Mouse (Mus musculus): ENCODE data around the gene Etnk1. TPM values are rescaled to one million over a fixed set of nuclear protein-coding genes. Genes with fewer than 3 reads are reported as not detected.

Etnk1 gene
- polyA plus RNA-seq, 1 experiment from 2014 or later: 17.5 TPM

DNA sequence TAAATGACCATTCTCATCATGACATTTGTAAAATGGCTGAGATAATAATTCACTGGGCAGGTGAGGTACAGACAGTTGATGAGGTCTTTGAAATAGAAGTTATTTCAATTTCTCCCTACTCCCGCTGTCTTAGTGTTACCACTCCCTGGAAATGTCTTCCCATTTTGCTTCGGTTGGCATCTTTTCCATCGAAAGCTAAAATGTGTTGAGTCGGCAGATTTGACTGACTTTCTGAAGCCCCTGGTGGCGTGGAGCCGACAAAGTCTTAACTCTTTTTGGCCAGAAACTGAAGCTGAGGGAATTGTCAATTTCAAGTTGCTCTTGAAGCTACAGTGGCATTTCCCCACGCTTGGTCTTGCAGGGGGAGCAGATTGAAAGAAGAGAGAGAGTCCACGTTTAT lies 67.8 kb downstream of the Etnk1 start:
- 68% methylated on average over 8 of the region's 8 CpGs for WGBS (ENCODE audit: insufficient replicate concordance)
- Histone ChIP-seq H3K9ac (no peak overlapping the region), H3K4me1 (no peaks in the 10 kb centered on the region), H3K36me3 (no peaks in the 10 kb centered on the region), H3K9me3 (replicated peaks) (no peaks in the 10 kb centered on the region), H3K27me3 (replicated peaks) (no peaks in the 10 kb centered on the region), H3K4me2 (no peak overlapping the region), H3K4me3 (no peak overlapping the region), H3K27ac (no peak overlapping the region)
- no peak for ATAC-seq

DNA sequence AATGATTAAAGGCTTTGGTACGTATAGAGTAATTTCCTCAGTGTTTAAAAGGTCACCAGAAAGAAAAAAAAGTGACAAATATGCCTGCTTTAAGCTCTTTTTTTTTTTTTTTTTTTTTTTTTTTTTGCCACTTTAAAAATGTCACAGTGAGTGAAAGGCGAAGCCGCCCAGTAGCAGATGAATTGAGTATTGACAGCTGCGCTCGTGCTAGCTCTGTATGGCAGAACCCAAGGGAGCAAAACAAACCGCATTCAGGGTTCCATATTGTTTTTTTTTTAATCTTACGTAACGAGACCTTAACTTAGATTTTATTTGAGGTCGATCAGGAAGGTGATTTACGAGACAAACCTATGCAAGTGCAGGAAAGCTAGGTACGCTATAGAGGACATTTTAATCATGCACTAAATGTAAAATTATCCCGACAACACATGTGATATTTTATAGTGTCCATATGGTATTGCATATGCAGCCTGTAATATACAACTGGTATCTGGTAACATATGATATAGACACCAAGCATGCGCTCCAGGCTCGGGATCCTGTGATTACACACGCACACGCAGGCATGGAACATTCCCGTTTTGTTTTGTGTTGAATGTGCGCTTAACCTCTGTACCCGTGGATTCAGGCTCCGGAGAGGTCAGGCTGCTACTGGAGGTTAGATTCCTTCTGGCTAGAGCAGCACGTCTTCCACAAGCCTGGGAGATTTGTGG lies 72.5 kb downstream of the Etnk1 start:
- Histone ChIP-seq H3K27ac (no peak overlapping the region), H3K4me2 (no peak overlapping the region), H3K9ac (no peak overlapping the region), H3K27me3 (replicated peaks) (no peaks in the 10 kb centered on the region), H3K4me1 (no peaks in the 10 kb centered on the region), H3K36me3 (no peaks in the 10 kb centered on the region), H3K9me3 (replicated peaks) (no peaks in the 10 kb centered on the region), H3K4me3 (no peak overlapping the region)
- 84% methylated on average over 21 of the region's 21 CpGs for WGBS (ENCODE audit: insufficient replicate concordance)
- no peak for ATAC-seq

DNA sequence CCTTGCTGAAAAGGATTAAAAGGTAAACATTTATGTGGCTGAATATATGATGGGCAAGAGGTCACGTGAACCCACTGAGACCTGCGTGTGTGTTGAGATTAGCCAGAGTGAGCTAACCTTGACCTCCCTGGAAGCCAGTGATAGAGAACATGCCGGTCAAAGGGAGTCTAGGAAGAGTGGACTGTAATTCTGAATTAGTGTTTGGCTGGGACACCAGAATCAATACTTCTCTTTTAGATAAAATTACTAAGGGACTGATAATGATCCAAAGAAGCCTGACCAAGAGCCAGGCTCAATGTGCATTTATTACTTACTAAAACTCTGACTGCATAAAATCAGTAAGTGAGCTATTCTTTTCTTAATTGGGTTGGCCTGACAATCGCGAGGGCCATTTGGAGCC lies 76.2 kb downstream of the Etnk1 start:
- no peak overlapping the region for H3K4me2 ChIP-seq
- H3K27me3 ChIP-seq (replicated peaks): no peaks in the 10 kb centered on the region
- H3K9ac ChIP-seq: no peak overlapping the region
- no peak overlapping the region for H3K4me3 ChIP-seq
- no peak overlapping the region for H3K27ac ChIP-seq
- no peaks in the 10 kb centered on the region for H3K4me1 ChIP-seq
- H3K9me3 ChIP-seq (replicated peaks): no peaks in the 10 kb centered on the region
- 71% methylated on average over 5 of the region's 5 CpGs for WGBS (ENCODE audit: insufficient replicate concordance)
- no peak for ATAC-seq
- no peaks in the 10 kb centered on the region for H3K36me3 ChIP-seq

DNA sequence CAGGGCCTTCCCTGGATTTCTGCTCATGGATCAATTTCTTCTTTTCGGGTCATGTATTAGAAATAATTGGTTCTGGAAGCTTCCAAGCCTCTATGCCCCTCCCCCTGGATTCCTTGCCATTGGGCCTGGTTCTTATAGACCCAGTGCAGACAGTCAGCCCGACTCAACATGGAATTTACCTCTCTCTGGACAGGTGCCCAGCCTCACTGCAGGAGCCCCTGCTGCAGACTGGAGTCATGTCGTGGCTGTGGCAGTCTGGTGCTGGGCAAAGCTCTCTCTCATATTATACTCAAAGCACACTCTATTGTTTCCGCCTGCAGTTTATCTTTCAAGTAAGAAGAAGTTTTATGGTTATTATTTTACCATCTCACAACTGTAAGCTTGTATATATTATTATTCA lies 90.9 kb downstream of the Etnk1 start:
- Histone ChIP-seq H3K27ac (no peak overlapping the region), H3K36me3 (no peaks in the 10 kb centered on the region), H3K4me3 (no peak overlapping the region), H3K4me1 (no peaks in the 10 kb centered on the region), H3K4me2 (no peak overlapping the region), H3K27me3 (replicated peaks) (0 out of 2 replicates have a peak, but pooled peaks cover 3% of the 10 kb centered on the region), H3K9ac (no peak overlapping the region), H3K9me3 (replicated peaks) (no peaks in the 10 kb centered on the region)
- whole genome bisulfite sequencing (ENCODE audit: insufficient replicate concordance): 61% methylated on average over 4 of the region's 4 CpGs
- ATAC-seq: no peak

DNA sequence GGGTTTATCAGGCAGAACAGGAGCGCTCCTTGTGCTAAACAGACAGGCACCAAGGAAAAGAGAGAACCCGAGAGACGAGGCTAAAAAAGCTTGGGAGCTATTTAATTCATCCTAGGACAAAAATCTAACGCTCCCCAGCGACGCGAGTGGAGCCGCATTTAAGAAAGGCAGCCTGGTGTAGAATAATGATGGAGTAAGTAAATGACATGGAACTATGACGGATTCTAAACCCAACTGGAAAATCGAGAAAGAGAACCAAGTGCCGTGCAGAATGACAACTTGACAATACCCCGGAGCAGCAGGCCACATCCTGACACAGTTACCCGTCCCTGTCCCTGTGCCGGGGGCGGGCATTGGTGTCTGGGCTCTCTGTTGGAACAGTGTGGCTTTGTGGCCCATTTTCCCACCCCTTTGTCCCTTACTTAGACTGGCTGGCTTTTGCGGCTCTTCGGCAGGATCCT lies 92.2 kb downstream of the Etnk1 start:
- Histone ChIP-seq H3K9me3 (replicated peaks) (no peaks in the 10 kb centered on the region), H3K4me2 (no peak overlapping the region), H3K9ac (no peak overlapping the region), H3K4me1 (no peaks in the 10 kb centered on the region), H3K27me3 (replicated peaks) (0 out of 2 replicates have a peak, but pooled peaks cover 3% of the 10 kb centered on the region), H3K4me3 (no peak overlapping the region), H3K27ac (no peak overlapping the region), H3K36me3 (no peaks in the 10 kb centered on the region)
- ATAC-seq: no peak
- WGBS (ENCODE audit: insufficient replicate concordance): 71% methylated on average over 17 of the region's 17 CpGs

DNA sequence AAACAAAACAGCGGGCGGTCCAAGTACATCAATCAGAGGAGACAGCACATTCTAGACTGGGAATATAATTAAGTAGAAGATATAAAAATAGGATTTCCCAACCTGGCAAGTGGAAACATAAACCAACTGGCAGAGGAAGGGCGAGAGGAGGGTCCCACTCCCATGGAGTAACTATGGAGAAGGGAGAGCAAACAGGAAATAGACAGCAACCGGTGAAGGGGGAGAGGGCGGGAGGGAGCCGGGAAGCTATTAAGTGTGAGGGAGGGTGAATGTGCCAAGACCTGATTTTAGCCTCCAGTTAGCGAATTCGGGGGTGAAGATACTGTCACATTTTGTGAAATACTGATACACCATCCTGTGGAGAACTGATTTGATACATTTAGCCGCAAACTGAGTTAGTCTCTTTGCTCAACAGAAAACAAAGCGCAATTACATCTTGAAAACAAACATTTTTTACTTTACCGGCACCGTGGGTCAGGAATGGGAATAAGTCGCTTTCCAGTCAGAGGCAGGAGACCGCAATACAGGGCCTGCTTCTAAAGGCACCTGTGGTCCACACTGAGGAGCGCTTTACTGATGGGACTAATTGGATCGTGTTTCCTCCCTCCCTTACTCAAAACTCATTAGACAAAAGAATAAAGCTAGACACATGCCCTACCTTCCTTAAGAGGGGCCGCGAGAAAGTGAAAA lies 93.0 kb downstream of the Etnk1 start:
- Histone ChIP-seq H3K36me3 (no peaks in the 10 kb centered on the region), H3K4me1 (no peaks in the 10 kb centered on the region), H3K4me3 (no peak overlapping the region), H3K4me2 (no peak overlapping the region), H3K9ac (no peak overlapping the region), H3K9me3 (replicated peaks) (no peaks in the 10 kb centered on the region), H3K27me3 (replicated peaks) (0 out of 2 replicates have a peak, but pooled peaks cover 3% of the 10 kb centered on the region), H3K27ac (no peak overlapping the region)
- no peak for ATAC-seq
- WGBS (ENCODE audit: insufficient replicate concordance): 64% methylated on average over 18 of the region's 18 CpGs

DNA sequence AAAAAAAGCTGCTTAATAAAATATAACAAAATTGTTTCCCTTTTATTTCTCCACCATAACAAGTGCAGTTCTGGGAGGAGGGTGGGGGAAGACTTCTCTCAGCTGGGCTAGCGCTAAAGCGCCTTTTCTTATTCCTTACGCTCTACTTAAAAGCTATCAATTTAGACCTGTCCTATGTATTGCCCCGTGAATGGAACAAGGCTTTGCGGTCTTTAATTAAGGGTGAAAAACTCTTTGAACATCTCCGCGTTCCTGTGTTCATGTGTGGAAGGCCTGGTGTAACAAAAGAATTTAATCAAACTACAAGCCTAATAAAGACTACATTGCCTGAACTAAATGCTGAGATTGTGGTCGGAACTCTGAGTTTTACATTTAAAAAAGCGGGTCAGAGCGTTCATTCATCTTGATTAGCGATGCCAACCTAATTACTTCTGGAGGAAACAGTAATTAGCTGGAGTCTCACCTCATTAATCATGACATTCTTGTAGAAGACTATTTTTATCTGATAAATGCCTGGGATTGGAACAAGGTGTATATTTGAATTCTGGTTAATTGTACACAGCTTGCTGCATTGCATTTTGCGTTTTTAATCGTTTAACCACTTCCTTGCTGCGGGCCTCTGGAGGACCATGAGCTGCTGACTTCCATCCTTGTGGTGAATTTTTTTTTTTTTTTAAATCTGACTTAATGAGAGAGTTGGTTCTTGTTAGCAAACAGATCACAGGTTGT lies 93.7 kb downstream of the Etnk1 start:
- 0 out of 2 replicates have a peak, but pooled peaks cover 3% of the 10 kb centered on the region for H3K27me3 ChIP-seq (replicated peaks)
- H3K4me1 ChIP-seq: no peaks in the 10 kb centered on the region
- no peaks in the 10 kb centered on the region for H3K36me3 ChIP-seq
- no peak overlapping the region for H3K4me2 ChIP-seq
- ATAC-seq: no peak
- 77% methylated on average over 14 of the region's 14 CpGs for WGBS (ENCODE audit: insufficient replicate concordance)
- H3K4me3 ChIP-seq: no peak overlapping the region
- no peak overlapping the region for H3K9ac ChIP-seq
- H3K9me3 ChIP-seq (replicated peaks): no peaks in the 10 kb centered on the region
- H3K27ac ChIP-seq: no peak overlapping the region

DNA sequence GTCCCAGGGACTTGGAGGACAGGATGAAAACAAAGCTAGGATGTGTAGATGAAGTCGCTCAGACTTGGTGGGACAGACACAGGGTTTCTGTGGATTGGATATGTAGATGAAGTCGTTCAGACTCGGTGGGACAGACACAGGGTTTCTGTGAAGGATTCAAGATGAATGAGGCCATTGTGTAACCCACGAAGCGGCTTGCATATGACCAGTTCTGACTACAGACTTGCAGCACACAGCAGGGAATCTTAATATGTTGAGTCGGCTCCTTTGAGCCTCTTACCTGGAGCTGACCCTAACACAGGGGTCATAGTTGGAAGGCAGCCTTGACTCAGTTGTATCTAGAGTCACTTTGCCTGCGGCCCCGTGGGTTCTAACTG lies 94.3 kb downstream of the Etnk1 start:
- H3K4me1 ChIP-seq: no peaks in the 10 kb centered on the region
- H3K4me3 ChIP-seq: no peak overlapping the region
- no peak overlapping the region for H3K4me2 ChIP-seq
- H3K36me3 ChIP-seq: no peaks in the 10 kb centered on the region
- H3K27ac ChIP-seq: no peak overlapping the region
- H3K9ac ChIP-seq: no peak overlapping the region
- H3K9me3 ChIP-seq (replicated peaks): no peaks in the 10 kb centered on the region
- 70% methylated on average over 8 of the region's 8 CpGs for WGBS (ENCODE audit: insufficient replicate concordance)
- H3K27me3 ChIP-seq (replicated peaks): 0 out of 2 replicates have a peak, but pooled peaks cover 3% of the 10 kb centered on the region
- no peak for ATAC-seq

DNA sequence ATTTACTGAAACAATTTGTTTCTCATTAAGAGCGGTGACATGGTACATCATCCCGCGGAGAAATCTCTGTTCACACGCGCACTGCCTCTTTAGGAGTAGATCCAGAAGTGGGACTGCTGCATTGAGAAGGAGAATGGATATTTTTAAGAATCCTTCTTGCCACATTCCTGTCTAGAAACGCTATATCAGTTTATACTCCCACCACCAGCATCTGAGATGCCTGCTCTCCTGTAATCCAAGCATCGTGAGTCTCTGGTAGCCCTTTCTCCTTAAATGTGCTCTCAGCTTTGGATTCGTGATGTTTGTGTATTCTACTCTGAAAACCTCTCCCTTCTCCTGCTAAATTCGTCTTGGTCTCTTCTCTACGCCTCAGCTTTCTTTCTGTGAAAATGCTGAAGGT lies 98.5 kb downstream of the Etnk1 start:
- no peak for ATAC-seq
- H3K9ac ChIP-seq: no peak overlapping the region
- no peak overlapping the region for H3K4me3 ChIP-seq
- H3K4me1 ChIP-seq: no peaks in the 10 kb centered on the region
- H3K4me2 ChIP-seq: no peak overlapping the region
- no peaks in the 10 kb centered on the region for H3K9me3 ChIP-seq (replicated peaks)
- H3K36me3 ChIP-seq: no peaks in the 10 kb centered on the region
- H3K27ac ChIP-seq: no peak overlapping the region
- WGBS (ENCODE audit: insufficient replicate concordance): 74% methylated on average over 10 of the region's 10 CpGs
- H3K27me3 ChIP-seq (replicated peaks): no peaks in the 10 kb centered on the region

DNA sequence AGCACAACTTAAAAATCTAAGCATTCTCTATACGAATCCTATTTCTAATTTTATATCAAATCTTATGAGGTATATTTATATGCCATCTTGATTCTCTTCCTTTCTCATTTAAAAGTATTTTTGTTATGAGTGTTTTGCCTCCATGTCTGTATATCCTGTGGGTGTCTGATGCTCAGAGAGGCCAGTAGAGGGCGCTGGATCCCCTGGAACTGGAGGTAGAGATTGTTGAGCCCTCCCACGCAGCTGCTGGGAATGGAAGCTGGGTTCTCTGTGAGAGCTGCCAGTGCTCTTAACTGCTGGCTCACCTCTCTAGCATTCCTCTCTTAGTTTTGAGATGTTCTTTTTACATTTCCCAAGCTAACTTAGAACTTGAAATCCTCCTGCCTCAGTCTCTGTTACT lies 112.2 kb downstream of the Etnk1 start:
- Histone ChIP-seq H3K9me3 (replicated peaks) (no peaks in the 10 kb centered on the region), H3K27ac (no peak overlapping the region), H3K4me2 (no peak overlapping the region), H3K9ac (no peak overlapping the region), H3K27me3 (replicated peaks) (no peaks in the 10 kb centered on the region), H3K4me1 (no peaks in the 10 kb centered on the region), H3K4me3 (no peak overlapping the region), H3K36me3 (no peaks in the 10 kb centered on the region)
- 42% methylated on average over 3 of the region's 3 CpGs for WGBS (ENCODE audit: insufficient replicate concordance)
- ATAC-seq: no peak
